In the genomic region with DNA sequence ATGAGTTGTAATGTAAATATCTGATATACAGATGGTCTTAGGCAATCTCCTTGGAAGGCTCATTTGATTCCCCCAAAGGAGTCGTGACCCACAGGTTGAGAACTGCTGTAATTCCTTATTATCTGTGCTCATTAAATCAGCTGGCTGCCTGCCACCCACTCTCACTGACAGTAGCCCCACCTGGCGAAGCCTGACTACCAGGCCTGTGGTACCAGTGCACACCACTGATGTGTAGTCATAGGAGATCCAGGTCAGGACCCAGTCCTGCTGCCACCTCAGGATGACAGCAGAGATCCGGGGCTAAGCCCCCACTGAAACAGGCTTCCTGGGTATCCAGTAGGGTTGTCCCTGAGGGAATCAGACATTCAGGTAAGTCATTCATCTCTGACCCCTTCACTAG, we compare ENCODE assay signal across 17 mouse cellular contexts.
"Had no signal": no experiment of that assay in that cellular context is flagged by ENCODE, and none has a peak within 500 bp of the region (broad histone marks: within the 10 kb centered on the region; RNA-seq: fewer than 3 reads in every experiment).

No protein-coding gene starts in this region.

- H3K4me2 ChIP-seq: kidney, embryonic 15.5 days; liver, embryonic 13.5 days; midbrain, embryonic 12.5 days; neural tube, embryonic 12.5 days; neural tube, embryonic 15.5 days had no signal

- H3K27ac ChIP-seq: kidney, embryonic 15.5 days; liver, embryonic 13.5 days; midbrain, embryonic 12.5 days; neural tube, embryonic 12.5 days; neural tube, embryonic 15.5 days; stomach, postnatal 0 days had no signal

- H3K9me3 ChIP-seq: kidney, embryonic 15.5 days; liver, embryonic 13.5 days; midbrain, embryonic 12.5 days; neural tube, embryonic 12.5 days; neural tube, embryonic 15.5 days had no signal

- H3K27me3 ChIP-seq: kidney, embryonic 15.5 days; liver, embryonic 13.5 days; midbrain, embryonic 12.5 days; neural tube, embryonic 12.5 days; neural tube, embryonic 15.5 days had no signal

- DNase-seq: kidney, postnatal 10 days; kidney, postnatal 36 days; liver, embryonic 13.5 days; lung, adult 2 months; lung, postnatal 14 days; lung, postnatal 4 days; right cerebral cortex, adult 18-20 months; right cerebral cortex, postnatal 14 days; right cerebral cortex, postnatal 4 days; thymus, adult 2 months; thymus, postnatal 14 days; thymus, postnatal 4 days had no signal

- H3K4me1 ChIP-seq: liver, embryonic 13.5 days; midbrain, embryonic 12.5 days; neural tube, embryonic 12.5 days; neural tube, embryonic 15.5 days had no signal

- H3K4me3 ChIP-seq: kidney, embryonic 15.5 days; liver, embryonic 13.5 days; midbrain, embryonic 12.5 days; neural tube, embryonic 12.5 days; neural tube, embryonic 15.5 days had no signal

- H3K9ac ChIP-seq: kidney, embryonic 15.5 days; liver, embryonic 13.5 days; midbrain, embryonic 12.5 days; neural tube, embryonic 12.5 days; neural tube, embryonic 15.5 days had no signal
